Mouse (Mus musculus) heart, adult 2 months (tissue): ENCODE data around the gene Atg14. TPM values are rescaled to one million over a fixed set of nuclear protein-coding genes. Genes with fewer than 3 reads are reported as not detected.

ENCODE experiments used
- DNase-seq, 2 experiments: peaks; one replicate each; pipeline ENCODE4 v3.0.0; 2021
- H3K27ac ChIP-seq: fragments of 200-600 bp; 2 replicates; pipeline ENCODE4 v1.8.1; 2022
- H3K27me3 ChIP-seq: fragments of 200-500 bp; 2 replicates; pipeline ENCODE4 v1.6.1; 2012; ENCODE audit warnings: mild to moderate bottlenecking, low read length, inconsistent platforms, mixed read lengths; ENCODE audit not compliant: control insufficient read depth, insufficient read depth
- H3K36me3 ChIP-seq: fragments of 200-500 bp; 2 replicates; pipeline ENCODE4 v1.6.1; 2012; ENCODE audit warnings: low read length, inconsistent platforms; ENCODE audit not compliant: control insufficient read depth, insufficient read depth
- H3K4me1 ChIP-seq: fragments of 200-500 bp; 2 replicates; pipeline ENCODE4 v1.6.1; 2011; ENCODE audit warnings: low read length; ENCODE audit not compliant: control insufficient read depth, insufficient read depth
- H3K4me3 ChIP-seq: fragments of 200-600 bp; 2 replicates; pipeline ENCODE4 v1.8.1; 2022
- H3K79me2 ChIP-seq: fragments of 200-500 bp; replicated peaks from 2 replicates; pipeline ENCODE4 v1.6.1; 2012; ENCODE audit warnings: mild to moderate bottlenecking, inconsistent platforms, low read length, moderate library complexity, mixed read lengths; ENCODE audit not compliant: control insufficient read depth, insufficient read depth
- H3K9ac ChIP-seq: fragments of 200-500 bp; 2 replicates; pipeline ENCODE4 v1.6.1; 2012; ENCODE audit warnings: low read depth, mild to moderate bottlenecking, control low read depth, inconsistent platforms, low read length, mixed read lengths
- CTCF ChIP-seq: fragments of 200-600 bp; IDR thresholded peaks from 2 replicates; pipeline ENCODE4 v1.8.1; 2022; ENCODE audit warnings: antibody characterized with exemption, mild to moderate bottlenecking, moderate library complexity
- EP300 ChIP-seq: fragments of 200-500 bp; IDR thresholded peaks from 2 replicates; pipeline ENCODE4 v1.6.1; 2011; ENCODE audit warnings: low read depth, low read length, control low read depth; ENCODE audit not compliant: insufficient read depth
- POLR2A ChIP-seq: fragments of 200-500 bp; IDR thresholded peaks from 2 replicates; pipeline ENCODE4 v1.6.1; 2011; ENCODE audit warnings: mild to moderate bottlenecking, low read depth, low read length, control low read depth; ENCODE audit not compliant: insufficient read depth
- WGBS: fragments of 180-500 bp; shearing (Covaris S2); methylation state at CpG from one replicate; pipeline ENCODE4 v1.1.7; 2018; 5-methylcytosine and 5-hydroxymethylcytosine counted together
- intact Hi-C: fragments of 180-260 bp; cut with DNase I; formaldehyde crosslinking; loops from one replicate; pipeline ENCODE4 v1.15.1; 2025
- polyA plus RNA-seq: library from polyadenylated mRNA; depleted of rRNA; stranded (reverse); fragments of >200 nt; gene quantifications from 2 replicates; pipeline ENCODE4 v1.2.3, GENCODE M21; 2012
- total RNA-seq, 2 experiments: library from RNA; stranded (reverse); gene quantifications; 2 replicates each; pipeline ENCODE4 v1.2.3; 2021

Atg14 gene
- total and polyA plus RNA-seq, 3 experiments = 6.4 to 11.6 (median 7.9) TPM

DNA sequence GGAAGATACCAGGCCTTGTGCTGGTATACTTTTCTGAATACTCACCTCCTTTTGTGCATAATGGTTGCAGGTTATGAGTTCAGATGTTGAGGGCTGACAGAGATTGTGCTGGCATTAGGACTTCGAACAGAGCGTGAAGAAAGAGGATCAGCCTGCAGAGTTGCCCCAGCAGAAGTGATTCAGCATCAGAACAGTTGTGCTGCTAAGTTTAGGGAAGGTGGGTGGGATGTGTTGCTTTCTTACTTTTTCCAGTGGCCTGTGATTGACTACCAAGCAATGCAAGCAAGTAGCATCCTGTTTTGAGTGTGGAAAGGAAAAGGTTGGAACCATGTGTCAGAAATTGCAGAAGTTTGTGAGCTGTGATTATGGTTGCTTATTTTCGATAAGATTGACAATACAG lies 56.8 kb downstream of the Atg14 start:
- Histone ChIP-seq H3K27me3 (no peaks in the 10 kb centered on the region), H3K4me3 (no peak overlapping the region), H3K79me2 (peaks cover 3% of the 10 kb centered on the region), H3K36me3 (peaks cover 3% of the 10 kb centered on the region; the same call in 1 of the 2 replicates), H3K4me1 (peaks cover 6% of the 10 kb centered on the region), H3K9ac (no peak overlapping the region), H3K27ac (no peak overlapping the region)
- intact Hi-C loops = loop anchor here (2.0 kb wide), 1 partner anchor 41 kb away; no protein-coding TSS in a partner anchor
- no peak for TF ChIP-seq POLR2A
- no peak for TF ChIP-seq EP300
- TF ChIP-seq CTCF = no peak
- DNase-seq = no peak
- whole genome bisulfite sequencing = 75% methylated on average over 3 of the region's 3 CpGs

GRCm38 (mm10) chr14:47510244-47510643 lies 60.2 kb downstream of the Atg14 start:
- intact Hi-C loops = no loop called here
- no peak for TF ChIP-seq POLR2A
- no peak for TF ChIP-seq EP300
- Histone ChIP-seq H3K27ac (no peak overlapping the region), H3K4me1 (peaks cover 3% of the 10 kb centered on the region), H3K4me3 (no peak overlapping the region), H3K79me2 (peaks cover 2% of the 10 kb centered on the region; the same call in 1 of the 2 replicates), H3K27me3 (no peaks in the 10 kb centered on the region), H3K36me3 (no peaks in the 10 kb centered on the region), H3K9ac (no peak overlapping the region)
- WGBS = 83% methylated on average over 4 of the region's 4 CpGs
- no peak for DNase-seq

GRCm38 (mm10) chr14:47508035-47508434 lies 62.4 kb downstream of the Atg14 start:
- H3K36me3 ChIP-seq = no peaks in the 10 kb centered on the region
- no peak overlapping the region for H3K4me3 ChIP-seq
- DNase-seq = no peak
- H3K9ac ChIP-seq = no peak overlapping the region
- H3K79me2 ChIP-seq = peaks cover 2% of the 10 kb centered on the region
- H3K27ac ChIP-seq = no peak overlapping the region
- no peaks in the 10 kb centered on the region for H3K27me3 ChIP-seq
- intact Hi-C loops = no loop called here
- no peak for TF ChIP-seq POLR2A
- no peak for TF ChIP-seq CTCF
- no peak for TF ChIP-seq EP300
- H3K4me1 ChIP-seq = peaks cover 5% of the 10 kb centered on the region

- WGBS = 81% methylated on average over 5 of the region's 5 CpGs
- H3K9ac ChIP-seq = no peak overlapping the region
- peaks cover 2% of the 10 kb centered on the region for H3K79me2 ChIP-seq
- TF ChIP-seq POLR2A (no peak), CTCF (no peak), EP300 (no peak)
- peaks cover 5% of the 10 kb centered on the region for H3K4me1 ChIP-seq
- H3K36me3 ChIP-seq = no peaks in the 10 kb centered on the region
- no peak for DNase-seq
- H3K4me3 ChIP-seq = no peak overlapping the region
- intact Hi-C loops = no loop called here
- no peak overlapping the region for H3K27ac ChIP-seq
- no peaks in the 10 kb centered on the region for H3K27me3 ChIP-seq
These were observed 63.8 kb downstream of the Atg14 start for GRCm38 (mm10) chr14:47506676-47507075.

- Histone ChIP-seq H3K4me3 (no peak overlapping the region), H3K27ac (no peak overlapping the region), H3K9ac (no peak overlapping the region), H3K36me3 (no peaks in the 10 kb centered on the region), H3K79me2 (peaks cover 6% of the 10 kb centered on the region), H3K27me3 (no peaks in the 10 kb centered on the region), H3K4me1 (peaks cover 5% of the 10 kb centered on the region)
- TF ChIP-seq CTCF (no peak), EP300 (no peak), POLR2A (no peak)
- DNase-seq = peak in 1 of 2 experiments; percentile 26
- intact Hi-C loops = no loop called here
- WGBS = 54% methylated on average over 3 of the region's 3 CpGs
These were observed 66.4 kb downstream of the Atg14 start for GRCm38 (mm10) chr14:47504036-47504435.

DNA sequence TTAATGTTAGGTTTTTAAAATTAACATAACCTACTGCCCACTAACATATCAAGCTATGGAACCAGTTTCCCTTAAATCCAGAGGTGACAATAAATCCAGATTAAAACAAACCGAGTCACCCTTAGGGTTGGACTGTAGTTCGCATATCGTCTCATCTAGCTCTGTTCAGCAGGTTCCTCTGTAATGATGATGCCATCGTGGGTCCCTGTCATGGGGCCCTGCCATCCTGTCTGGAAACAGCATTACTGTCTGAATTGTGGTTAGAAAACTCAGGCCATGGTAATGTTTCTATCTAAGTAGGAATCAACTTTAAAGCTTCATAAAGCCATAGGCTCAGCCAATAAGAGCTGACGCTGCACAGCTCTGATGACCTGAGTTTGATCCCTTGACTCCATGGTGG lies 71.8 kb downstream of the Atg14 start:
- H3K4me3 ChIP-seq = no peak overlapping the region
- 79% methylated on average over 5 of the region's 5 CpGs for WGBS
- no peaks in the 10 kb centered on the region for H3K27me3 ChIP-seq
- peaks cover 9% of the 10 kb centered on the region for H3K36me3 ChIP-seq
- peaks cover 5% of the 10 kb centered on the region for H3K4me1 ChIP-seq
- no peak for TF ChIP-seq EP300
- no peak for TF ChIP-seq CTCF
- TF ChIP-seq POLR2A = no peak
- peaks cover 7% of the 10 kb centered on the region for H3K79me2 ChIP-seq
- H3K27ac ChIP-seq = no peak overlapping the region
- no peak for DNase-seq
- no peak overlapping the region for H3K9ac ChIP-seq
- intact Hi-C loops = no loop called here
